Mouse (Mus musculus) CH12.LX (cell line): Measurements from ENCODE around the gene Apmap.

Source experiments
- BHLHE40 ChIP-seq: IDR thresholded peaks from 2 replicates; pipeline ENCODE4 v1.6.1; 2011; ENCODE audit warnings: mild to moderate bottlenecking, low read depth, low read length, improper control_type of control experiment
- CTCF ChIP-seq, 2 experiments: IDR thresholded peaks in 1 of 2; conservative IDR thresholded peaks in 1 of 2; 2 replicates each; pipeline ENCODE4 v1.5.1; 2011 to 2012; ENCODE audit warnings: low read depth in 2 of 2, low read length in 2 of 2, improper control_type of control experiment in 1 of 2, inconsistent platforms in 1 of 2, mild to moderate bottlenecking in 1 of 2, moderate library complexity in 1 of 2
- KAT2A ChIP-seq: IDR thresholded peaks from 2 replicates; pipeline ENCODE4 v1.6.1; 2012; ENCODE audit warnings: low read length, improper control_type of control experiment, inconsistent platforms; ENCODE audit not compliant: insufficient replicate concordance
- NRF1 ChIP-seq: IDR thresholded peaks from 2 replicates; pipeline ENCODE4 v1.6.1; 2014; ENCODE audit warnings: low read depth, mild to moderate bottlenecking, inconsistent platforms, low read length, improper control_type of control experiment, moderate library complexity
- POLR2A ChIP-seq: IDR thresholded peaks from 2 replicates; pipeline ENCODE4 v1.6.1; 2011; ENCODE audit warnings: low read depth, mild to moderate bottlenecking, improper control_type of control experiment, low read length
- RAD21 ChIP-seq: IDR thresholded peaks from 2 replicates; pipeline ENCODE4 v1.6.1; 2011; ENCODE audit warnings: low read depth, mild to moderate bottlenecking, low read length, improper control_type of control experiment, moderate library complexity
- UBTF ChIP-seq: IDR thresholded peaks from 2 replicates; pipeline ENCODE4 v1.6.1; 2012; ENCODE audit warnings: low read depth, mild to moderate bottlenecking, inconsistent platforms, low read length, improper control_type of control experiment, moderate library complexity
- ZC3H11A ChIP-seq: IDR thresholded peaks from 2 replicates; pipeline ENCODE4 v1.6.1; 2012; ENCODE audit warnings: low read depth, mild to moderate bottlenecking, inconsistent platforms, low read length, improper control_type of control experiment

GRCm38 (mm10) chr2:150623957-150624356, 15.6 kb upstream of the Apmap start:
- TF ChIP-seq KAT2A (no peak), RAD21 (no peak), POLR2A (no peak), CTCF (conservative IDR thresholded peaks at IDR 0.05 in 1 of 2, IDR thresholded peaks at IDR 0.05 in 1 of 2; ENCODE audit: low read depth in 2 of 2, low read length in 2 of 2) (no peak), NRF1 (no peak), BHLHE40 (no peak), ZC3H11A (no peak), UBTF (no peak)
